Mouse (Mus musculus) MEL (cell line): ENCODE measurements around the gene Pnpla1. TPM values are rescaled to one million over a fixed set of nuclear protein-coding genes. Genes with fewer than 3 reads are reported as not detected.

Experiments used
- DNase-seq: peaks from one replicate; pipeline ENCODE4 v3.0.0; 2011; ENCODE audit warnings: low read depth, low spot score
- H3K27ac ChIP-seq: 2 replicates; pipeline ENCODE4 v1.5.1; 2012; ENCODE audit warnings: low read depth, mild to moderate bottlenecking, control low read depth, low read length, moderate library complexity; ENCODE audit not compliant: control insufficient read depth
- H3K27me3 ChIP-seq, 2 experiments: fragments of 150-350 bp in 1 of 2; sonication (generic) in 1 of 2; 2 replicates each; pipeline ENCODE4 v1.6.1; 2012; ENCODE audit warnings: low read length in 2 of 2, mild to moderate bottlenecking in 2 of 2, improper control_type of control experiment in 1 of 2, moderate library complexity in 1 of 2; ENCODE audit not compliant: insufficient read depth in 2 of 2, control insufficient read depth in 1 of 2
- H3K36me3 ChIP-seq, 2 experiments: 2 replicates each; pipeline ENCODE4 v1.6.1; 2012 to 2014; ENCODE audit warnings: low read length in 2 of 2, improper control_type of control experiment in 1 of 2, inconsistent platforms in 1 of 2, mild to moderate bottlenecking in 1 of 2; ENCODE audit not compliant: insufficient read depth in 2 of 2, control insufficient read depth in 1 of 2
- H3K4me1 ChIP-seq, 2 experiments: fragments of 150-350 bp in 1 of 2; sonication (generic) in 1 of 2; 2 replicates each; pipeline ENCODE4 v1.6.1; 2012; ENCODE audit warnings: low read length in 2 of 2, improper control_type of control experiment in 1 of 2, mild to moderate bottlenecking in 1 of 2; ENCODE audit not compliant: insufficient read depth in 2 of 2, control insufficient read depth in 1 of 2
- H3K4me3 ChIP-seq, 2 experiments: fragments of 150-350 bp in 1 of 2; sonication (generic) in 1 of 2; 2 replicates each; pipeline ENCODE4 v1.5.1; 2012; ENCODE audit warnings: low read depth in 2 of 2, low read length in 2 of 2, mild to moderate bottlenecking in 2 of 2, moderate library complexity in 2 of 2, control low read depth in 1 of 2, improper control_type of control experiment in 1 of 2; ENCODE audit not compliant: control insufficient read depth in 1 of 2, insufficient read depth in 1 of 2
- H3K79me2 ChIP-seq: 2 replicates; pipeline ENCODE4 v1.6.1; 2012; ENCODE audit warnings: mild to moderate bottlenecking, low read length, moderate library complexity; ENCODE audit not compliant: control insufficient read depth, poor library complexity, insufficient read depth
- H3K9ac ChIP-seq: 2 replicates; pipeline ENCODE4 v1.6.1; 2012; ENCODE audit warnings: low read depth, mild to moderate bottlenecking, control low read depth, low read length, moderate library complexity; ENCODE audit not compliant: control insufficient read depth, poor library complexity, severe bottlenecking
- H3K9me3 ChIP-seq: fragments of 150-350 bp; sonication (generic); replicated peaks from 2 replicates; pipeline ENCODE4 v1.6.1; 2012; ENCODE audit warnings: mild to moderate bottlenecking, low read length, improper control_type of control experiment, moderate library complexity; ENCODE audit not compliant: insufficient read depth
- E2F4 ChIP-seq: IDR thresholded peaks from 2 replicates; pipeline ENCODE4 v1.6.1; 2011; ENCODE audit warnings: low read depth, low read length, improper control_type of control experiment, borderline replicate concordance
- ELF1 ChIP-seq: IDR thresholded peaks from 2 replicates; pipeline ENCODE4 v1.6.1; 2014; ENCODE audit warnings: low read depth, mild to moderate bottlenecking, inconsistent platforms, low read length, improper control_type of control experiment, moderate library complexity
- EP300 ChIP-seq, 2 experiments: IDR thresholded peaks; 2 replicates each; pipeline ENCODE4 v1.6.1; 2011; ENCODE audit warnings: improper control_type of control experiment in 2 of 2, low read length in 2 of 2, low read depth in 1 of 2, mild to moderate bottlenecking in 1 of 2
- GABPA ChIP-seq: IDR thresholded peaks from 2 replicates; pipeline ENCODE4 v1.6.1; 2012; ENCODE audit warnings: low read depth, mild to moderate bottlenecking, inconsistent platforms, low read length, improper control_type of control experiment, moderate library complexity
- HCFC1 ChIP-seq: IDR thresholded peaks from 2 replicates; pipeline ENCODE4 v1.6.1; 2012; ENCODE audit warnings: low read depth, mild to moderate bottlenecking, inconsistent platforms, low read length, improper control_type of control experiment, moderate library complexity
- JUND ChIP-seq: IDR thresholded peaks from 2 replicates; pipeline ENCODE4 v1.6.1; 2011; ENCODE audit warnings: low read depth, mild to moderate bottlenecking, improper control_type of control experiment, low read length
- MAFK ChIP-seq: IDR thresholded peaks from 2 replicates; pipeline ENCODE4 v1.6.1; 2011; ENCODE audit warnings: low read depth, mild to moderate bottlenecking, low read length, improper control_type of control experiment, borderline replicate concordance
- MAX ChIP-seq: IDR thresholded peaks from 2 replicates; pipeline ENCODE4 v1.6.1; 2011; ENCODE audit warnings: low read length, improper control_type of control experiment
- MXI1 ChIP-seq: IDR thresholded peaks from 2 replicates; pipeline ENCODE4 v1.6.1; 2011; ENCODE audit warnings: mild to moderate bottlenecking, low read depth, low read length, improper control_type of control experiment
- MYB ChIP-seq: IDR thresholded peaks from 2 replicates; pipeline ENCODE4 v1.6.1; 2011; ENCODE audit warnings: mild to moderate bottlenecking, low read depth, low read length, improper control_type of control experiment
- RAD21 ChIP-seq: IDR thresholded peaks from 2 replicates; pipeline ENCODE4 v1.6.1; 2011; ENCODE audit warnings: mild to moderate bottlenecking, low read depth, low read length, improper control_type of control experiment
- TAL1 ChIP-seq: IDR thresholded peaks from 2 replicates; pipeline ENCODE4 v1.6.1; 2012; ENCODE audit warnings: mild to moderate bottlenecking, inconsistent platforms, low read length, moderate library complexity, mixed read lengths
- TCF12 ChIP-seq: IDR thresholded peaks from 2 replicates; pipeline ENCODE4 v1.6.1; 2014; ENCODE audit warnings: low read depth, mild to moderate bottlenecking, inconsistent platforms, low read length, improper control_type of control experiment, moderate library complexity
- UBTF ChIP-seq: IDR thresholded peaks from 2 replicates; pipeline ENCODE4 v1.6.1; 2012; ENCODE audit warnings: low read depth, mild to moderate bottlenecking, inconsistent platforms, low read length, improper control_type of control experiment, moderate library complexity, borderline replicate concordance; ENCODE audit not compliant: insufficient read depth
- USF2 ChIP-seq, 2 experiments: IDR thresholded peaks; 2 replicates each; pipeline ENCODE4 v1.6.1; 2011 to 2012; ENCODE audit warnings: improper control_type of control experiment in 2 of 2, low read length in 2 of 2, borderline replicate concordance in 1 of 2, inconsistent platforms in 1 of 2, low read depth in 1 of 2, mild to moderate bottlenecking in 1 of 2; ENCODE audit not compliant: insufficient read depth in 1 of 2
- polyA plus RNA-seq, 2 experiments: library from polyadenylated mRNA; stranded (reverse) in 1 of 2; unstranded in 1 of 2; fragments of >175 nt in 1 of 2; fragments of >200 nt in 1 of 2; gene quantifications; 2 replicates each; pipeline versions ENCODE4 v1.2.1 to v1.2.4; 2012; ENCODE audit warnings: low replicate concordance in 2 of 2, low read depth in 1 of 2; ENCODE audit not compliant: insufficient read length in 2 of 2, insufficient read depth in 1 of 2, missing spikeins in 1 of 2
- total RNA-seq: library from RNA; depleted of rRNA; stranded (reverse); fragments of 300-350 nt; gene quantifications from 2 replicates; pipeline ENCODE4 v1.2.3, GENCODE M21; 2012

The Pnpla1 gene
- total and polyA plus RNA-seq, 3 experiments: 0.08 to 0.38 TPM; not detected in 1

DNA sequence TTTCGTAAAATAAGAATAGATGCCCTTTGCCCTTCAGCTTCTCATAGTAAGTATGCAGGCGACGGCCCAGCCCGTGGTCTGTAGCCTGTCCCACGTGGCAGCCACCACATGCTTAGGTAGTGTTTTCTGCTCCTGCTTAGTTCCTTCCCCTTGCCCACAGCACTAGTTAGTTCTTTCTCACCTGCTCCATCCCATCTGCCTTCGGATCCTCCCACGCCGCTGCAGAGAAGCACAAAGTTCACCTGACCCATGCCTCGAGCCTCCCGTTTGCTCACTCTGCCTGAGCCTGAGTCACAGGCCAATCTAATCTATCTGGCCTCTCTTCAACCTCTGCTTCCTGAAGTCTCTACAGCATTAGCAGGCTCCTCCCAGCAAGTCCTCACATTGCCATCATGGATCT, 45.9 kb upstream of the Pnpla1 start:
- no peaks in the 10 kb centered on the region for H3K79me2 ChIP-seq
- H3K9ac ChIP-seq: no peak overlapping the region
- TF ChIP-seq MAFK (no peak), JUND (no peak), EP300 (IDR thresholded peaks at IDR 0.05; ENCODE audit: low read depth in 1 of 2, low read length in 2 of 2) (no peak), MXI1 (no peak), TAL1 (no peak), RAD21 (no peak), GABPA (no peak), MYB (no peak), USF2 (IDR thresholded peaks at IDR 0.05; ENCODE audit: borderline replicate concordance in 1 of 2, insufficient read depth in 1 of 2, low read depth in 1 of 2, low read length in 2 of 2) (no peak), HCFC1 (no peak), TCF12 (no peak), UBTF (no peak), ELF1 (no peak)
- no peak for DNase-seq
- no peak overlapping the region for H3K27ac ChIP-seq
- no peak overlapping the region for H3K4me3 ChIP-seq
- no peaks in the 10 kb centered on the region for H3K27me3 ChIP-seq
- peaks cover 0 to 6% of the 10 kb centered on the region in 2 experiments; a peak in 1 of 4 replicates for H3K36me3 ChIP-seq
- no peaks in the 10 kb centered on the region for H3K9me3 ChIP-seq
- peaks cover 0 to 17% of the 10 kb centered on the region in 2 experiments; a peak in 2 of 4 replicates for H3K4me1 ChIP-seq

GRCm38 (mm10) chr17:28814529-28815097, 43.6 kb upstream of the Pnpla1 start:
- H3K79me2 ChIP-seq: no peaks in the 10 kb centered on the region
- no peak for DNase-seq
- H3K27me3 ChIP-seq: no peaks in the 10 kb centered on the region
- H3K4me1 ChIP-seq: peaks cover 0 to 6% of the 10 kb centered on the region in 2 experiments; a peak in 1 of 4 replicates
- no peak overlapping the region for H3K9ac ChIP-seq
- TF ChIP-seq MAX (no peak), E2F4 (no peak), HCFC1 (no peak), ELF1 (no peak)
- no peaks in the 10 kb centered on the region for H3K9me3 ChIP-seq
- no peak overlapping the region for H3K27ac ChIP-seq
- H3K4me3 ChIP-seq: no peak overlapping the region
- H3K36me3 ChIP-seq: no peaks in the 10 kb centered on the region
